Mouse (Mus musculus) cerebellum, adult (tissue): ENCODE data around the gene Ptprs.

ENCODE experiments used
- ATAC-seq: cut with Nextera tagmentation; 2 replicates; pipeline ENCODE4 v1.9.2; 2017; ENCODE audit warnings: mild to moderate bottlenecking, moderate library complexity, mixed read lengths; ENCODE audit not compliant: insufficient number of reproducible peaks, low FRiP score, low TSS enrichment

Gene Ptprs

DNA sequence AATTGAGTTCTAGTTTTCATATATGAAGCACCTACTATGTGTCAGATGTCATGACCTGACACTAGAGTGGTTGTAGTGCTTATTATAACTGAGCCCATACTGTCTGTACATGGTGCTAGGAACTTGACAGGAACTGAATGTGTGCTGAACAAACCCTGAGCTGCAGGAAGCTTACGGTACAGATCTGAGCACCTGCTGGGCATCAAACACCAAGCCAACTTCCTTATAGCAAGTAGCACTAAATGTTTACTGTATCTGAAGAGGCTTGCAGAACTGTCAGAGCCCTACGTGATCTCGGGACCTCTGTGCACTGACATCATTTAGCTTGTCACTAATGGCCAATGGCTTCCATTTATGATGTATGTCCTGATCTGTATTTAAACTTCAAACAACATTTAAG, 44.7 kb downstream of the Ptprs start:
- no peak for ATAC-seq

- ATAC-seq = no peak
These were observed 48.4 kb downstream of the Ptprs start for GRCm38 (mm10) chr17:56427857-56428256.

DNA sequence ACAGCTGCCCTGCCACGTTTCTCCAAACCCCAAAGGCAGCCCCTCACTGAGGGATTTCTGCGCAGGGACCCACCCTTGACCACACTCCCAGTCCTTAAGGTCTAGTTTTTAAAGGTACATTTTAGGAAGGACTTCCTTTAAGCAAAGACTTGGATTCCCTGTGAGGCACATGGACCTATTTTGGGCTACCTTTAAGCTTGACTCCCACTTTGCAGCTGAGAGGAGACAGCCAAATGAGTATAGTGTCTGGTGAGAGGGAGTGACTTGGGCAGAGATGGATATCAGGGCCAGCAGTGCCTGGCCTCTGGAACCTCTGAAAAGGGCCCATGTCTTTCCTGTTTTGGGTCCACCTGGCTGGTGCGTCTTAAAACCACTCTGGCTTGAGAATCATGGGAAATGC, 50.3 kb downstream of the Ptprs start:
- ATAC-seq = no peak

DNA sequence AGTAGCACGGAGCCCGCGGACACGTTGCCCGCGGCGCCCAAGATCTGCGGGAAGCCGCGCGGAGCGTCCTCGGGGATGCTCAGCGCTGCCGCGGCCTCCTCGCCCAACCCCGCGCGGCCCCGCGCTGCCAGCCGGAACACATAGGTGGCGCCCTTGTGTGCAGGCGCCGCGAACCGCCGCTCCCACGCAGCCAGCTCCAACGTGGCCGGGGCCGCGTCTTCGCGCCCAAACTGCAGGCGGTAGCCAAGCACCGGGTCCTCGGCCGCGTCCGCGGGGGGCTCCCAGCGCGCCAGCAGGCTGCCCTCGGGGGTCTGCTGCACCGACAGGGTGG, 50.7 kb downstream of the Ptprs start:
- peak; percentile 47; the same call in 1 of the 2 replicates for ATAC-seq

- ATAC-seq = 0 out of 2 replicates have a peak, but pooled peaks have one; percentile 38
These were observed 51.3 kb downstream of the Ptprs start for GRCm38 (mm10) chr17:56424726-56425583.

GRCm38 (mm10) chr17:56420022-56420421, 56.3 kb downstream of the Ptprs start:
- ATAC-seq = no peak

DNA sequence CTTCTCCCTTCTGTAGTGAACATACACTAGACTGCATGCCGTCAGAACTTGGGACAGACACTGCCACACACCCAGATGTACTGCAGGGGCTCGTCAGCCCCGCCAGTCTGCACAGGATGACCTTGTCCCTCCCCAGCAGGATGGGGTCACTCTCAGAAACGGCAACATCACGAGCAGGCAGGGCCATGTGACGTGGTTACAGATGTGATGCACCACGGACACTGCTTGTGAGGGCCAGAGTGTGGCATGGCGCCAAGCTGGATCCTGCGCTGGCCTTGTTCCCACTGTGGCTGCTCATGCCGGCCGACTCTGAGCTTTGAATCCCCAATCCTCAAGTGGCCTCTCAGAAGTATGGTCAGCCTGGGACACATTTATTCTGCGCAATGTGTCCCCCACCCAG, 58.0 kb downstream of the Ptprs start:
- ATAC-seq = no peak

DNA sequence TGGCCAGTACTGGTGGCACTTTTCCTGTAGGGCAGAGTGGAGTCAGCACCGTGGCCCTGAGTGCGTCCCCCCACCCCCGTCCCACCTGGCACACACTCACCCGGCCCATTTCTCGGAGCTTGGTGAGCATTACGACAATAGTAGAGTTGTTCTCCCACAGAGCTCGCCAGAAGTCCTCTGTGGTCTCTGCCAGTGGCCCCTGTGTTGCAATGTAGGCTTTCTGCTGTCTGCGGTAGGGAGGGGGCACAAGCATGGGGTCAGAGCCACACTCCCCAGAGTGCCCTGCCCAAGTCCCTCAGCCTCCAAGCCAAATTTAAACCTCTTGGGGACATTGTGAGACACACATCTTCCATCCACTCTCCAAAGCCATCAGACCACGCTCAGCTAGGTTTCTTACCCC, 61.5 kb downstream of the Ptprs start:
- ATAC-seq = no peak

DNA sequence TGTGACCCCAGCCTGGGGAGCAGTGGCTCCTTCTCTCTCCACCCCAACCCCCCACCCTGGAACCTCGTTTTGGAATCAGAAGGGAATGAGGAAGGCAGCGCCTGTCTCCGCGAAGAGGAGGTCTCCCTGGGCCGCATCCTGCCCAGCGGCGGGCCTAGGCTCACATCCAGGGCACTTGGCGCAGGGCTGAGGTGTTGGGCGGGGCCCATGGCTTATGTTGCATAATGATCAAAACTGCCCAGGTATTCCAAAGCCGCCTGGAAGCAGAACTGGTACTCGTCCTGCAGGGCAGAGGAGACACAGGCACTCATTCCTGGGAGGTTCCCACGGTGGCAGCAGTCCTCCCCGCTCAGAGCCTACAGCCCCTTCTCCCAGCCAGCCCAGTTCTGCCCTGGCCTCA, 63.2 kb downstream of the Ptprs start:
- ATAC-seq = peak; percentile 59

- no peak for ATAC-seq
These were observed 64.8 kb downstream of the Ptprs start for GRCm38 (mm10) chr17:56411437-56411836.

DNA sequence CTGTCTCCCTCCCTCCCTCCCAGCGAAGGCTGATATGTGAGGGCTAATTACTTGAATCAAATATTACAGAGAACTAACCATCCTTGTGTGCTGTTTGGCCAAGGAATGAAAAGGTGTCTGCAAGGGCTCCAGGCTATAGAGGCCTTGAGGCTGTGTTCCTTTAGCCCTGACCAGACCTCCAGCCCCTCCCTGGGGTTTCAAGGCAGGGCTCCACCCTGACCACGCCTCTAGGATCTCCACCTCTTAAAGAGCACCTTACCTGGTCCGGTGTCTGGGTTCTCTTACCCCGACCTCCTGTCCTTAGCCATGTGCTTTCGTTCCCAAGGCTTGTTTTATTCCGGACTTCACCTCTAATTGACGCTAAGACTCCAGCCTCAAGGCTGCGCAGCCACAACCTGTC, 66.5 kb downstream of the Ptprs start:
- no peak for ATAC-seq

DNA sequence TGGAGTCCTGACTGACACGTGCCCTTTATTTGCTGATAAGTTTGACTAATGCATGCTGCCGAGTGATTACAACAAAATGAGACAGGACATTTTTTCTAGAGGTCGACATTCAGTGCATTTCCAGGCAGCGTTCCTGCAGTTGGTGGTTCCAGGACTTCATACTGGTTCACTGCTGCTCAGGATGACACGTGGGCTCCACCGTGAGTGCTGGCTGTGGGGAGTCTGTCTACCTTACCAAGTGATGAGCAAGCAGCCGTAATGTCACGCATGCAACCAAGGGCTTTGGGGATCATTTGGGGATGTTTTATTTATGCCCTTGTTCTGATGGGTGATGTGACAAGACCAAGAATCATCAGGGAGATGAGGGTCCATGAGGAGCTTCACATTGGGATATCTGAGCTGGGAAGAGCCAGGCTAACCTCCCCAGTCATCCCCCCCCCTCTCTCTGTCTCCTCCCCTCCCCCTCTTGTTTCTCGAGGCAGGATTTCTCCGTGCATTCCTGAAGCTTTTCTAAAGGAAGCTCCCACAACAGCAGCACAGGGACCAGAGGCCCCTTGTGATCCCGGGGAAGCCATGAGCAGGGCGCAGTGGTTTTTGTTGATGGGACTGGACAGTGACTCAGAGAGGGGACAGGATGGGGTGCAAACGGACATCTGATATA, 67.2 kb downstream of the Ptprs start:
- no peak for ATAC-seq

- no peak for ATAC-seq
These were observed 68.9 kb downstream of the Ptprs start for GRCm38 (mm10) chr17:56407379-56407778.

GRCm38 (mm10) chr17:56406878-56407277, 69.4 kb downstream of the Ptprs start:
- ATAC-seq = no peak

DNA sequence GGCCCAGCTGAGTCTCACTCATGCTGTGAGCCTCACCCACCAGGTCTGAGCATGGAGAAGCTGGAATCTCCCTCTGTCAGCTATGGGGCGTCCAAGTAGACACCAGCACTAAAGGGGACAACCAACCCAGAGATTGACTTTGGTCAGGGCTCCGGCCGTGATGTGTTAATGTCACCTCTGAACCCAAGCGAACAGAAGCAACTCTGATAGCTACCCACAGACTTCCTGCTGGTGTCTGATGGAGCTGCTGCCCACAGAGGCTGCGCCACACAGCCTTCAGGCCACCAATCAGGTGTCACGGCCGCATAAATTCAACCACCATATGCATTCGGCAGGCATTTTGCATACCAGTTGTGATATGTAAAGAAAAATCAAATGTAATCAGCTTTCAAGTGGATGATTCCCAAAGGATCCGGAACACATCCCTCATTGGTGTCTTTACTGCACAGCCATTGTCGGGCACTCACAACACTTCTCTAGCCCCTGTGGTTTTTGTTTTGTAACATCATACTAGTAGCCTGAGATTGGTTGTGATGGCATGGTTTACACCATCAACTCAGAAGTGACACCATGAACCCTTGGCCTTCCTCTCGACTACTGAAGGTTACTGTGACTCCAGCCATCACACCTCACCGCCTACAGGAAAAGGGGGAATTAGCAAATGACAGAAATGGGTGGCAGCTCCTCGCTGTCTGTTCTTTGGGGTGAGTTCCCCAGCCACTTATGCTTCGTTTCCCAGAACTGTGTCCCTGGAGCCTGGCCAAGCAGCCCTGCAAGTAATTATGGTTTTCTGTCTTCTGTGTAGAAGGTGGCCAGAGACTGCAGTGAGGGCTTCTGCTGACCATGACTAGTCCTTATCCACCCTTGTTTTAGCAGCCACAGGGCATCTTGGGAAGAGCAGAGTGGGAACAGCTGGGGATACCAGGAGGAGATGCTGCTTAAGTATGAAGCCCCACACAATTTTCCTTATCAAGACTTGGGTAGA, 70.1 kb downstream of the Ptprs start:
- no peak for ATAC-seq

GRCm38 (mm10) chr17:56405341-56405740, 70.9 kb downstream of the Ptprs start:
- no peak for ATAC-seq

DNA sequence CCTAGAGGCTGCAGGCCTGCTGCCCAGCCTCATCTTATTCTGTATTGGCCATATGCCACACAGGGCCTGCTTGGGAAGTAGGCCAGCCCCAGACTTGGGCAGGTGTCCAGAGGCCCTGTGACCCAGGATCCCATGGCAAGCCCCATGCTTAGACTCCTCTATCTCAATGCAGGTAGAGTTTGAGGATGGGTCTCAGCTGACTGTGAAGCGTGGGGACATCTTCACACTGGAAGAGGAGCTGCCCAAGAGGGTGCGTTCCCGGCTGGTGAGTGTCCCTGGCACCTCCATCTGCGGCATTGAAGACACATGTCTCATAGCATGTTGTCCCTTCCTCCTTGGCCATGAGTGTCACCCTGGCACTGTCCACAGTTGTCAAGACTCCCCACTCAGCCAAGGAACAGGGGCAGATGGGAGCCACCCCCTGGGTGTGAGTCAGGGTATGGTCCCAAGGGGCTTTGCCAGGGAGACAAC, 75.2 kb downstream of the Ptprs start:
- peak; percentile 32; the same call in 1 of the 2 replicates for ATAC-seq

DNA sequence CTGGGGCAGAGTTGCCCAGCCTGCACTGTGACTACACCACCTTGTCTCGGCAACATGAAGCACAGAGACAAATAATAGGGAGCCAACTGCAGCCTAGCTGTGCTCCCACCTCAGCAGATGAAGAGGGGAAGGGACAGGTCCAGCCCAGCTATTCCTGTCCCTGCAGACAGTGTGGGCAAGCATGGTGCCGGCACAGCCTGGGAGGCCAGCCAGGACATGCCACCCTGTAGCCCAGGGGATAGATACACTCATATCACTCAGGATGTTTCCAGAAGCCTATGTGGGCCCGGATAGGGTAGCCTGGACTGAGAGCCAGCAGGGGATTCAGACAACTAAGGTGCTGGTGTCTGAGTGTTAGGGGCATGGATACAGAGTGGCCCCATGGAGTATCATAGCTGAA, 76.1 kb downstream of the Ptprs start:
- ATAC-seq = no peak

- ATAC-seq = no peak
These were observed 80.2 kb downstream of the Ptprs start for GRCm38 (mm10) chr17:56396051-56396450.

DNA sequence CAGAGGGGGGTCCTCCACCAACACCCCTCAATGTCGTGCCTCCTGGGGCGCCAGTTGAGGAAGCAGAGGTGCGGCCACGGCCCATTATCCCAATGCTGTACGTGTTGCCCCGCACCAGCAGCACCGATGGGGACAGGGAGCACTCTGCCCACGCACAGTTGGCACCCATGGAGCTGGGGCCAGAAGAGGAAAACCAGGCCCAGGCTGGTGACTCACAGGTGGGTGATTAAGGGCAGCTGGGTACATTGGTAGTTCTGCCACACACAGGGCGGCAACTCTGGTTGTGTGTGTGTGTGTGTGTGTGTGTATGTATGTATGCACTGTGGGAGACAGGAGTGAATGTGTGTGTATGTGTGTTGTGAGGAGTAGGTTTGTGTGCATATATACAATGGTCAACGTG, 82.4 kb downstream of the Ptprs start:
- ATAC-seq = no peak

DNA sequence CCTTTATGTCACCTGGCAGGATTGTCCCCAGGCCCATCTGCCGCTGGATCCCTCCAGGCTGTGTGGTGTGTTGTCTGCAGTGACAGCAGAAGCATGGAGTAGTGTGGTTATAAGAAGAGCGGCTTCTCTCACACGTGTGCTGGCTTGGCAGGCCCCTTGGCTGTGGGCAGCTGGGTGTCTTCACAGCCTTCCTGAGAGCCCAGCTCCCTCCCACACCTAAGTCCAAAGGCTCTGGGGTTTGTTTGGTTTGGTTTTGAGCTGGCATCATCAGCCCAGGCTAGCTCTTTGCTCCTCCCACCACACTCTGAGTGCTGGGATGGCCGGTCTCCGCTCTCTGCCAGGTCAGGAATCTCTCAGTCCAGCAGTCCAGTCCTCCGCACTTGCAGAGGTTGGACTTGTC, 83.0 kb downstream of the Ptprs start:
- ATAC-seq = no peak
